Mouse (Mus musculus) lung, embryonic 15.5 days (tissue): ENCODE results near the gene Fbxw5. TPM values are rescaled to one million over a fixed set of nuclear protein-coding genes. Genes with fewer than 3 reads are reported as not detected.
"Not testable (repeated sequence)": the region's sequence is repeated elsewhere in the genome, so short reads cannot be mapped to it uniquely, and the experiment has no call there.

Source experiments
- ATAC-seq: fragments of 200-750 bp; cut with Nextera tagmentation; 2 replicates; pipeline ENCODE4 v1.8.0; 2017; ENCODE audit warnings: moderate number of reproducible peaks, borderline replicate concordance; ENCODE audit not compliant: low FRiP score, low TSS enrichment; ENCODE audit errors: extremely low read depth
- H3K27ac ChIP-seq: fragments of 300-500 bp; sonication (generic); 2 replicates; pipeline ENCODE4 v1.5.1; 2015; ENCODE audit warnings: moderate library complexity, mild to moderate bottlenecking, inconsistent platforms
- H3K27me3 ChIP-seq: fragments of 300-500 bp; sonication (generic); 2 replicates; pipeline ENCODE4 v1.6.1; 2015; ENCODE audit warnings: inconsistent platforms
- H3K36me3 ChIP-seq: fragments of 300-500 bp; sonication (generic); 2 replicates; pipeline ENCODE4 v1.6.1; 2015; ENCODE audit warnings: inconsistent platforms
- H3K4me1 ChIP-seq: fragments of 300-500 bp; sonication (generic); 2 replicates; pipeline ENCODE4 v1.6.1; 2015; ENCODE audit warnings: inconsistent platforms
- H3K4me2 ChIP-seq: fragments of 300-500 bp; sonication (generic); 2 replicates; pipeline ENCODE4 v1.6.1; 2015; ENCODE audit warnings: inconsistent platforms, mild to moderate bottlenecking, moderate library complexity
- H3K4me3 ChIP-seq: fragments of 300-500 bp; sonication (generic); 2 replicates; pipeline ENCODE4 v1.5.1; 2015; ENCODE audit warnings: mild to moderate bottlenecking, inconsistent platforms
- H3K9ac ChIP-seq: fragments of 300-500 bp; sonication (generic); 2 replicates; pipeline ENCODE4 v1.6.1; 2015; ENCODE audit warnings: inconsistent platforms
- H3K9me3 ChIP-seq: fragments of 300-500 bp; sonication (generic); 2 replicates; pipeline ENCODE4 v1.6.1; 2016; ENCODE audit warnings: inconsistent platforms
- WGBS: fragments of 180-500 bp; shearing (Covaris S2); methylation state at CpG from one replicate; pipeline ENCODE4 v1.1.7; 2015; 5-methylcytosine and 5-hydroxymethylcytosine counted together
- polyA plus RNA-seq: library from polyadenylated mRNA; unstranded; fragments of >200 nt; fragmentation: Nextera tagmentation; extraction: Ambion mirVana; gene quantifications from 2 replicates; pipeline ENCODE4 v1.2.1, GENCODE M21; 2015

The Fbxw5 gene
- polyA plus RNA-seq, 1 experiment from 2014 or later = 76.2 TPM

DNA sequence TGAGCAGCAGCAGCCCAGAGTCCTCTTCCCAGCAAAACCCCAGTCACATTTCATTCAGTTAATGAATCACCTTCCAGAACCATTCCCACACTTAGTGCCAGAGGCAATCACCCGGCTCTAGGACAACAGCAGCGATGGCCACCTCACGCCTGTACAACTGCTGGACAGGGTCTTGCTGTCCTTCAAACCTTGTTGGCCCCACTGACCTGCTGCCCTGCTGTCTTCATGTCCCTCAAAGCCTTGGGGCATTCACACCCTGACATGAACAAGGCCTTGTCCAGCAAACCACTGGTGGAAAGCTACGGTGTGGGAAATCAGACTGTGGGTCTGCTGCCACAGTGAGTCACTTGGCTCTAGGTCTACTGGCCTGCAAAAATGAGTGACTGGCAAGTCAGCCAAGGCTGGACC lies 40.0 kb downstream of the Fbxw5 start:
- peaks cover 5% of the 10 kb centered on the region; the same call in 1 of the 2 replicates for H3K4me1 ChIP-seq
- no peak for ATAC-seq
- H3K27ac ChIP-seq = no peak overlapping the region

DNA sequence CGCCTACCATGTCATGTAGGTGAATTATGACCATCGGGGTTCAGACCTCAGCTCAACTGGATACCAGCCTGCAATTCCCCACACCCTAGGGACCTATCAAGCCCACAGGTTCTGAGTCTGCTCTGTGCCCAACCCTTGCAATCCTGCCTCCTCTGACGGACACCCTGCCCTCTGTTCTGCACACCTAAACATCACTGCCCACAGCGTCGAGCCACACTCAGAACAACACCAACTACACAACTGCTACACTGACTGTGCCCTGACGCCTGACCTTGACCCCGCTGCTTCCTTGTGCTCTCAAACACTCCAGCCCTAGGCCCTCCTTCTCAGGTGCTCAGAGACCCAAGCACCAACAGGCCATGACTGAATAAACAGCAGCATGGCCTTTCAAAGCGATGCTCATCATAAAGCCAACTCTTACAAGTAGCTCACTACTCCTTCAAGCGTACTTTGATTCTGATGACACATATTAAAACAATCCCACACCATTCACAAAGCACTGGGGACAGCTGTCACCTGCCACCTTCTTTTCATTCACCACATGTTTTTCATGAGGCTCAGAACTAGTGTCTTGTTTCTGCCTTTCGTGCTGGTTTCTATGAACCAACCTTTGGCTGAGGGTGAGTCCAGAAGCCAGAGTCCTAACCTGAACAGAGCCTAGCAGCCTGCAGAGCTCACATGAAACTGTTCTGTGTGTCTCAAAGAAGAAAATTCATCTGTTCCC lies 41.3 kb downstream of the Fbxw5 start:
- Histone ChIP-seq H3K27ac (no peak overlapping the region), H3K4me1 (peaks cover 11% of the 10 kb centered on the region), H3K36me3 (peaks cover 16% of the 10 kb centered on the region), H3K4me2 (no peak overlapping the region), H3K9me3 (no peaks in the 10 kb centered on the region), H3K4me3 (no peak overlapping the region), H3K27me3 (no peaks in the 10 kb centered on the region), H3K9ac (no peak overlapping the region)
- ATAC-seq = no peak
- WGBS = 64% methylated on average over 10 of the region's 10 CpGs

More for the DNA sequence above, 40.0 kb downstream of the Fbxw5 start:
- Histone ChIP-seq H3K27me3 (no peaks in the 10 kb centered on the region), H3K36me3 (peaks cover 27% of the 10 kb centered on the region), H3K9ac (no peak overlapping the region), H3K4me3 (no peak overlapping the region), H3K9me3 (no peaks in the 10 kb centered on the region), H3K4me2 (no peak overlapping the region)
- 93% methylated on average over 4 of the region's 4 CpGs for WGBS

GRCm38 (mm10) chr2:25545996-25546810 lies 45.7 kb downstream of the Fbxw5 start:
- H3K27me3 ChIP-seq = no peaks in the 10 kb centered on the region
- no peaks in the 10 kb centered on the region for H3K36me3 ChIP-seq
- no peaks in the 10 kb centered on the region for H3K9me3 ChIP-seq
- 5% methylated on average over 38 of the region's 43 CpGs for WGBS
- H3K4me3 ChIP-seq = peak overlapping the region; percentile 69
- peaks cover 16% of the 10 kb centered on the region for H3K4me1 ChIP-seq
- H3K4me2 ChIP-seq = peak overlapping the region; percentile 61
- peak overlapping the region; percentile 65 for H3K9ac ChIP-seq
- peak; percentile 82 for ATAC-seq
- peak overlapping the region; percentile 83 for H3K27ac ChIP-seq

DNA sequence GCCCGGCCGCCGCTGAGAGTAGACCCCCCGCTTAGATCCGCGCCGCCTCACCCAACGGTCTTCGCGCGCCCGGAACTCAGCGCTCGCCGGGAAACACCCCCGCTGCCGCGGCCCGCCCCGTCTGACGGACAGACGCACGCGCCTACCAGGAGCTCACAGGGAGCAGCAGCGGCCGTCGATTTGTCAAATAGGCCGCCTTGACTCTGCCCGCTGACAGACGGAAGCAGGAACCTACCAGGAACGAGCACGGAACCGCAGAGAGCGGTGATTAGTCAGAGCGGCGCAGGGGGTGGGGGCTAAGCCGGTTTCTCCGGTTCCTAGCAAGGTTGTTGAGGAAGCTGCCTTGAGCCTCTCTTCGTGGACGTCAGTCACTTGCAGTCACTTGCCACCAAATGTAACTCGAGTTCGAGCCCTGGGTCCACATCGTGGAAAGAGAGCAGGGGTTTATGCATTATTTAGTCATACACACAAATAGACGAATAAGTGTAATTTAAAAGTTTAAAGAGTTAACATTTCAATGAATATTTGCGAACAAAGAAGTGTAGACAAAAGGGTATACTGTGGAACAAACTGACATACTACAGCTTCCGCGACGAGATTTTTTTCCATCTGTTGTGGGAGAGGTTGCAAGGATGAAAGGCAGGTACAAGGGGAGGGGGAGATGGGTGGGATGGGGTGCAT lies 46.4 kb downstream of the Fbxw5 start, which contains the start of gene Traf2:
Gene Traf2 (minus strand): TSS at position 130 of the 681 bp plus-strand sequence.
- H3K27me3 ChIP-seq = no peaks in the 10 kb centered on the region

DNA sequence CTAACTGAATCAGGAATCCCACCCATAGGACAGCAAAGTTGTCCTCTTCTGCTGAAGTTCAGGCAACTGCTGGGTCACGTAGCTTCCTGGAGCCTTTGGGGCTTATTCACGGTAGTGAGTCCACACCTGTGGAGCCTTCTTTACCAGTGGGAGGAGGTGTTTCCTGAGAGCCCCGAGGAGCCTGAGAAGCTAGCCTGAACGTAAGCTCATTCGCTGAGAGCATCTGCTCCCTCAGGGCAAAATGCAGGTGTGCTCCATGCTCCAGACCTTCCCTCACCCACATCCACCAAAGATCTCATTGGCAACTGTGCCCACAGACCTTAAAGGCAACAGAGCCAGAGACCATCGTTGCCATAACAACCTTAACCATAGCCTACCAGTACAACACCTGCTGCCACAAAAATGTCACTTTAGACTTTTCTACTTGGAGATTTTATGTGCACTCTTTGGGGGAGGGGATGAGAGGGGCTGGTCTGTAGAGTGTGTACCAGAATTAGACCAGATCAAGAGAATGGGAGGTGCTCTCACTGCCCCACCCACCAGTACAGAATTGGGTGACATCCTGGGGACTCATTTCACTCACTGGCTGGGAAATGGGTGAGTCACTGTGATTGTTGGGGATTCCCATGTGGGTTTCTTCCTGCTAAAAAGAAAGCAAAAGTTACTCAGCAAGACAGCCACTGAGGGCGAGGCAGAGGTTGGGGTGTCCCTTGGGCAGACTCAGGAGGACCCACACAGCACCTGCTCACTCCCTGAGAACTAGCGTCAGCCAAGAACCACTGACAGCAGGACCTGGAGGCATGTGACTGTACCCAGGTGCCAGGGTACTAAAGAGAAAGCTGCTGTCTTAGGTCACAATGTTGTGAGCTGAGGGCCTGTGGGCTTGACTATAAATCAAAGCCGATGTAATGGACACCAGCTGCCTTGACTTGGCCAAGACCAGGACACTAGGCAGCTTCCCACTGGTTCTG lies 48.8 kb downstream of the Fbxw5 start:
- Histone ChIP-seq H3K4me3 (no peak overlapping the region), H3K36me3 (no peaks in the 10 kb centered on the region), H3K4me1 (peaks cover 16% of the 10 kb centered on the region), H3K9me3 (no peaks in the 10 kb centered on the region), H3K27ac (no peak overlapping the region), H3K4me2 (no peak overlapping the region), H3K27me3 (no peaks in the 10 kb centered on the region), H3K9ac (no peak overlapping the region)
- no peak for ATAC-seq
- 64% methylated on average over 9 of the region's 9 CpGs for WGBS

More for the DNA sequence above, 46.4 kb downstream of the Fbxw5 start, which contains the start of gene Traf2:
- peak within 1 kb of the TSS; percentile 65 for H3K9ac ChIP-seq
- no peaks in the 10 kb centered on the region for H3K36me3 ChIP-seq
- ATAC-seq = peak; percentile 99
- peak within 1 kb of the TSS; percentile 69 for H3K4me3 ChIP-seq
- peak within 1 kb of the TSS; percentile 61 for H3K4me2 ChIP-seq
- H3K4me1 ChIP-seq = peaks cover 16% of the 10 kb centered on the region
- 2% methylated on average over 48 of the region's 48 CpGs for WGBS
- H3K9me3 ChIP-seq = no peaks in the 10 kb centered on the region
- H3K27ac ChIP-seq = peak within 1 kb of the TSS; percentile 83

- Histone ChIP-seq H3K27ac (no peak overlapping the region), H3K9me3 (no peaks in the 10 kb centered on the region), H3K36me3 (no peaks in the 10 kb centered on the region), H3K27me3 (no peaks in the 10 kb centered on the region), H3K4me3 (no peak overlapping the region), H3K4me2 (no peak overlapping the region), H3K4me1 (peaks cover 4% of the 10 kb centered on the region; the same call in 1 of the 2 replicates), H3K9ac (no peak overlapping the region)
- no peak for ATAC-seq
- WGBS = 30% methylated on average over 5 of the region's 5 CpGs
Measured at GRCm38 (mm10) chr2:25551186-25551585, 50.6 kb downstream of the Fbxw5 start.

DNA sequence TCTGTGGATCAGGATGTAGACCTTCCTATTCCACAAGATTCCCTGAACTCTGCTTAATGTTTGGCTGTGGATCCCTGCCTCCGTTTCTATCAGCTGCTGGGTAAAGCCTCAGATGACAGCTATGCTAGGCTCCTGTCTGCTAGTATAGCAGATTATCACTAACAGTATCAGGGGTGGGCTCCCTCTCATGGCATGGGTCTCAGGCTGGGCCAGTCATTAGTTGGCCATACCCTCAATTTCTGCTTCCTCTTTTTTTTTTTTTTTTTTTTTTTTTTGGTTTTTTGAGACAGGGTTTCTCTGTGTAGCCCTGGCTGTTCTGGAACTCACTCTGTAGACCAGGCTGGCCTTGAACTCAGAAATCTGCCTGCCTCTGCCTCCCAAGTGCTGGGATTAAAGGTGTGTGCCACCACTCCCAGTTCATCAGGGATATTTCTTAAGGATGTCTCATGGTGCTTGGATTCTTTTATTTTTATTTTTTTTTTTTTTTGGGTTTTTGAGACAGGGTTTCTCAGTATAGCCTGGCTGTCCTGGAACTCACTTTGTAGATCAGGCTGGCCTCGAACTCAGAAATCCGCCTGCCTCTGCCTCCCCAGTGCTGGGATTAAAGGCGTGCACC lies 52.7 kb downstream of the Fbxw5 start:
- not testable (repeated sequence) for H3K27ac ChIP-seq, H3K36me3 ChIP-seq, H3K27me3 ChIP-seq, ATAC-seq, H3K9me3 ChIP-seq, H3K4me3 ChIP-seq, H3K9ac ChIP-seq, H3K4me2 ChIP-seq
- WGBS = 87% methylated on average over 4 of the region's 4 CpGs
- H3K4me1 ChIP-seq = peaks cover 10% of the 10 kb centered on the region

Other genes with a start within 250 kb of the Fbxw5 start
- 24.4 and 24.5 TPM in 2 replicates for gene Tmem203, start 245.3 kb upstream of the Fbxw5 start, polyA plus RNA-seq
- gene Tprn, start 238.1 kb upstream of the Fbxw5 start, polyA plus RNA-seq = 6.7 and 8.7 TPM in 2 replicates
- 229 and 239 TPM in 2 replicates for gene Ssna1, start 228.3 kb upstream of the Fbxw5 start, polyA plus RNA-seq
- gene Anapc2, start 228.3 kb upstream of the Fbxw5 start, polyA plus RNA-seq = 132 and 136 TPM in 2 replicates
- gene Tmem210, start 212.6 kb upstream of the Fbxw5 start, polyA plus RNA-seq = not detected in 2 replicates
- gene Lrrc26, start 210.8 kb upstream of the Fbxw5 start, polyA plus RNA-seq = 3.4 and 4.5 TPM in 2 replicates
- 0.45 and 0.48 TPM in 2 replicates for gene Grin1, start 181.6 kb upstream of the Fbxw5 start, polyA plus RNA-seq
- gene Man1b1, start 168.4 kb upstream of the Fbxw5 start, polyA plus RNA-seq = 48.8 and 52.0 TPM in 2 replicates
- 14.5 and 14.9 TPM in 2 replicates for gene Dpp7, start 144.4 kb upstream of the Fbxw5 start, polyA plus RNA-seq
- 16.4 and 20.5 TPM in 2 replicates for gene Uap1l1, start 135.1 kb upstream of the Fbxw5 start, polyA plus RNA-seq
- 42.2 and 45.2 TPM in 2 replicates for gene Sapcd2, start 128.4 kb upstream of the Fbxw5 start, polyA plus RNA-seq
- 2.1 and 3.6 TPM in 2 replicates for gene Entpd2, start 104.9 kb upstream of the Fbxw5 start, polyA plus RNA-seq
- gene Npdc1, start 101.4 kb upstream of the Fbxw5 start, polyA plus RNA-seq = 27.5 and 28.7 TPM in 2 replicates
- 0.11 TPM in 1 of 2 replicates, not detected in the other for gene Fut7, start 77.5 kb upstream of the Fbxw5 start, polyA plus RNA-seq
- 4.5 and 4.8 TPM in 2 replicates for gene Abca2, start 72.0 kb upstream of the Fbxw5 start, polyA plus RNA-seq
- 77.9 and 90.3 TPM in 2 replicates for gene Clic3, start 43.9 kb upstream of the Fbxw5 start, polyA plus RNA-seq
- 31.5 and 37.0 TPM in 2 replicates for gene Paxx, start 39.7 kb upstream of the Fbxw5 start, polyA plus RNA-seq
- gene Ptgds, start 30.7 kb upstream of the Fbxw5 start, polyA plus RNA-seq = 10.2 and 24.3 TPM in 2 replicates
- gene Lcn12, start 6.8 kb upstream of the Fbxw5 start, polyA plus RNA-seq = not detected in 2 replicates
- 5.8 and 6.6 TPM in 2 replicates for gene C8g, start 969 bp downstream of the Fbxw5 start, polyA plus RNA-seq
- 37.1 and 41.3 TPM in 2 replicates for gene Traf2, start 46.2 kb downstream of the Fbxw5 start, polyA plus RNA-seq
- gene Edf1, start 57.1 kb downstream of the Fbxw5 start, polyA plus RNA-seq = 311 and 323 TPM in 2 replicates
- 4.5 and 7.1 TPM in 2 replicates for gene Mamdc4, start 74.1 kb downstream of the Fbxw5 start, polyA plus RNA-seq
- 163 and 177 TPM in 2 replicates for gene Phpt1, start 74.5 kb downstream of the Fbxw5 start, polyA plus RNA-seq
- 0.09 TPM in 1 of 2 replicates, not detected in the other for gene Ajm1, start 81.0 kb downstream of the Fbxw5 start, polyA plus RNA-seq
- gene Rabl6, start 107.8 kb downstream of the Fbxw5 start, polyA plus RNA-seq = 74.0 and 75.2 TPM in 2 replicates
- gene Ccdc183, start 116.9 kb downstream of the Fbxw5 start, polyA plus RNA-seq = 0.17 and 0.45 TPM in 2 replicates
- gene Tmem141, start 121.3 kb downstream of the Fbxw5 start, polyA plus RNA-seq = 26.8 and 27.2 TPM in 2 replicates
- gene Fcna, start 127.3 kb downstream of the Fbxw5 start, polyA plus RNA-seq = 2.4 and 3.6 TPM in 2 replicates
- gene Lcn8, start 152.4 kb downstream of the Fbxw5 start, polyA plus RNA-seq = 0.26 and 0.40 TPM in 2 replicates
- gene Lcn5, start 157.2 kb downstream of the Fbxw5 start, polyA plus RNA-seq = not detected in 2 replicates
- not detected in 2 replicates for gene Lcn6, start 176.0 kb downstream of the Fbxw5 start, polyA plus RNA-seq
- not detected in 2 replicates for gene Lcn10, start 182.0 kb downstream of the Fbxw5 start, polyA plus RNA-seq
- not detected in 2 replicates for gene Obp2a, start 199.3 kb downstream of the Fbxw5 start, polyA plus RNA-seq
- gene Bmyc, start 206.0 kb downstream of the Fbxw5 start, polyA plus RNA-seq = 64.4 and 69.3 TPM in 2 replicates
- gene Obp2b, start 236.3 kb downstream of the Fbxw5 start, polyA plus RNA-seq = not detected in 2 replicates